Mouse (Mus musculus): ENCODE data around the gene Taar7a. TPM values are rescaled to one million over a fixed set of nuclear protein-coding genes. Genes with fewer than 3 reads are reported as not detected.

Gene Taar7a
- polyA plus RNA-seq, 1 experiment from 2014 or later = not detected

- Histone ChIP-seq H3K4me3 (ENCODE audit: low read depth, low read length) (no peak overlapping the region), H3K27ac (ENCODE audit: low read length) (no peak overlapping the region)
These were observed 6.9 kb downstream of the Taar7a start for GRCm38 (mm10) chr10:23986419-23986818.

DNA sequence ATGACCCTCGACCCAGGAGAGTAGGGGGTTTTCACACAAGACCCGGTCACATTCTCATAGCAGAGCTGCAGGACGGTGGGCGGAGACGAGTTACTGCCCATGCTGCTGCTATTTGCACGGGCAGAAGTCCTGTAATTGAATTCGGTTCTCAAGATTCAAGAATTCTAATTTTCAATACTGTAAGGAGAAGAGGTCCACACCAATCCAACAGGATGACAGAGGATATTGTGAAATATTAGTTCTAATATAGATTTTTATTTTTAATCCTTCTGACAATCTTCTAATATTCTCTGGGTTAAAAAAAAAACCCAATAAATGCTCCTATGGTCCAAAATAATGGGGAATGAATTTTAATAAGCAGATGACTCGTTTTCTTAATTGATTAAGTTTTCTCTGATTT is 7.7 kb downstream of the Taar7a start, which contains the start of gene Taar6:
Taar6 (minus strand) TSS at position 101 of the 400 bp plus-strand sequence.
- no peaks in the 10 kb centered on the region for H3K36me3 ChIP-seq (ENCODE audit: control insufficient read depth, insufficient read depth, low read length)
- H3K9me3 ChIP-seq (ENCODE audit: control insufficient read depth, low read depth, low read length) = no peaks in the 10 kb centered on the region
- no peaks in the 10 kb centered on the region for H3K4me1 ChIP-seq (ENCODE audit: control insufficient read depth, insufficient read depth, low read length)
- ATAC-seq (ENCODE audit: insufficient number of reproducible peaks, insufficient read depth, low FRiP score, low read depth) = no peak
- H3K27me3 ChIP-seq (ENCODE audit: control insufficient read depth, insufficient read depth, low read length) = no peaks in the 10 kb centered on the region
- 71% methylated on average over 8 of the region's 8 CpGs for WGBS
- no peak within 1 kb of the TSS for H3K27ac ChIP-seq (ENCODE audit: low read length)
- H3K9ac ChIP-seq (replicated peaks; ENCODE audit: low read depth, low read length) = no peak within 1 kb of the TSS
- no peak within 1 kb of the TSS for H3K4me2 ChIP-seq (replicated peaks; ENCODE audit: low read depth, low read length)
- no peak within 1 kb of the TSS for H3K4me3 ChIP-seq (ENCODE audit: low read depth, low read length)

More at GRCm38 (mm10) chr10:23986419-23986818, 6.9 kb downstream of the Taar7a start:
- ATAC-seq (ENCODE audit: insufficient number of reproducible peaks, insufficient read depth, low FRiP score, low read depth) = no peak
- no peak overlapping the region for H3K4me2 ChIP-seq (replicated peaks; ENCODE audit: low read depth, low read length)
- H3K9ac ChIP-seq (replicated peaks; ENCODE audit: low read depth, low read length) = no peak overlapping the region
- 78% methylated on average over 5 of the region's 5 CpGs for WGBS
- no peaks in the 10 kb centered on the region for H3K4me1 ChIP-seq (ENCODE audit: control insufficient read depth, insufficient read depth, low read length)
- H3K27me3 ChIP-seq (ENCODE audit: control insufficient read depth, insufficient read depth, low read length) = no peaks in the 10 kb centered on the region
- no peaks in the 10 kb centered on the region for H3K36me3 ChIP-seq (ENCODE audit: control insufficient read depth, insufficient read depth, low read length)
- no peaks in the 10 kb centered on the region for H3K9me3 ChIP-seq (ENCODE audit: control insufficient read depth, low read depth, low read length)

DNA sequence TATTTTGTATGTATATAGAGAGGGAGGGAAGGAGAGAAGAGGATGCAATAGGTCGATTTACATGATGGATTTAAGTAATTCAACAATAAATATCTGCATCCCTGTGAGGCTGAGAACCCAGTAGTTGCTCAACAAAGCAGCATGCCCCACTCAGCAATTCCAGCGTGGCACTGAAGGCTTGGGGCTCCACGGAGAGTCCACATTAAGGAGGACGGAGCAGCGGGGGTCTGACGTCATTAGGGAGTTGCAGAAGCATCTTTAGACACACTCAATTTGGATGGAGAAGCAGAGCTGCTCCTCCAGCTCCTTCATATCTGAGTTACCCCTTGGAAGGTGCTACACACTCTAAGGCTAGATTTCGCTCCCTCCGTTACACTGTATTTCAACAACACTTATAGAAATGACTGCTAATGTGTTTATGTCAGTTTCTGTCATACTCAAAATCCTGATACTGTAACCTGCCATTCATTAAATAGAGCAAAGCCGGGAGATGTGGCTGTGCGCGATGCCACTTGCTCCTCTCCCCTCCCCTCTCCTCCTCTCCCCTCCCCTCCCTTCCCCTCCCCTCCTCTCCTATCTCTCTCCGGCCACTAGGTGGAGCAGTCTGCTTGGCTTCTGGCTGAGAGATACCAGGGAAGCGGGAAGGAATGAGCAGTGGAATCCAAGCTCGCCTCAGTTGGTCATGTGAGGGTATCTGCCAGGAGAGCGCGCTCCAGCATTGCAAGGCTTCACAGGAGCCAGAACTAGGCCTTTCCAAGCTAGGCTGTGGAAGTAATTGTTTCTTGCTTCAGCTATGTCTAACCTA is 14.2 kb downstream of the Taar7a start:
- H3K27ac ChIP-seq (ENCODE audit: low read length) = no peak overlapping the region
- no peak overlapping the region for H3K4me2 ChIP-seq (replicated peaks; ENCODE audit: low read depth, low read length)
- no peak overlapping the region for H3K4me3 ChIP-seq (ENCODE audit: low read depth, low read length)
- 44% methylated on average over 16 of the region's 16 CpGs for WGBS
- peak; percentile 56; the same call in 1 of the 2 replicates for ATAC-seq (ENCODE audit: insufficient number of reproducible peaks, insufficient read depth, low FRiP score, low read depth)
- no peaks in the 10 kb centered on the region for H3K27me3 ChIP-seq (ENCODE audit: control insufficient read depth, insufficient read depth, low read length)
- no peaks in the 10 kb centered on the region for H3K4me1 ChIP-seq (ENCODE audit: control insufficient read depth, insufficient read depth, low read length)
- no peaks in the 10 kb centered on the region for H3K9me3 ChIP-seq (ENCODE audit: control insufficient read depth, low read depth, low read length)
- no peak overlapping the region for H3K9ac ChIP-seq (replicated peaks; ENCODE audit: low read depth, low read length)
- no peaks in the 10 kb centered on the region for H3K36me3 ChIP-seq (ENCODE audit: control insufficient read depth, insufficient read depth, low read length)

- Histone ChIP-seq H3K4me1 (ENCODE audit: control insufficient read depth, insufficient read depth, low read length) (no peaks in the 10 kb centered on the region), H3K36me3 (ENCODE audit: control insufficient read depth, insufficient read depth, low read length) (no peaks in the 10 kb centered on the region), H3K4me3 (ENCODE audit: low read depth, low read length) (no peak overlapping the region), H3K27me3 (ENCODE audit: control insufficient read depth, insufficient read depth, low read length) (no peaks in the 10 kb centered on the region), H3K4me2 (replicated peaks; ENCODE audit: low read depth, low read length) (no peak overlapping the region), H3K9me3 (ENCODE audit: control insufficient read depth, low read depth, low read length) (no peaks in the 10 kb centered on the region), H3K27ac (ENCODE audit: low read length) (no peak overlapping the region), H3K9ac (replicated peaks; ENCODE audit: low read depth, low read length) (no peak overlapping the region)
- 56% methylated on average over 4 of the region's 4 CpGs for whole genome bisulfite sequencing
- no peak for ATAC-seq (ENCODE audit: insufficient number of reproducible peaks, insufficient read depth, low FRiP score, low read depth)
These were observed 15.3 kb downstream of the Taar7a start for GRCm38 (mm10) chr10:23977958-23978357.

DNA sequence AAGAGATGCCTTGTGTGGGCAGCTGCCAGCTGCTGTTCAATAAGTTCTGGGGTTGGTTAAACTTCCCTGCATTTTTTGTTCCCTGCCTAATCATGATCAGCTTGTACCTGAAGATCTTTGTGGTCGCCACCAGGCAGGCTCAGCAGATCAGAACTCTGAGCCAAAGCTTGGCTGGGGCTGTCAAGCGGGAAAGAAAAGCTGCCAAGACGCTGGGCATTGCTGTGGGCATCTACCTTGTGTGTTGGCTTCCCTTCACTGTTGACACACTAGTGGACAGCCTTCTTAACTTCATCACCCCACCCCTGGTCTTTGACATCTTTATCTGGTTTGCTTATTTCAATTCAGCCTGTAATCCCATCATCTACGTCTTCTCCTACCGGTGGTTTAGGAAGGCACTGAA is 22.0 kb downstream of the Taar7a start:
- no peaks in the 10 kb centered on the region for H3K36me3 ChIP-seq (ENCODE audit: control insufficient read depth, insufficient read depth, low read length)

DNA sequence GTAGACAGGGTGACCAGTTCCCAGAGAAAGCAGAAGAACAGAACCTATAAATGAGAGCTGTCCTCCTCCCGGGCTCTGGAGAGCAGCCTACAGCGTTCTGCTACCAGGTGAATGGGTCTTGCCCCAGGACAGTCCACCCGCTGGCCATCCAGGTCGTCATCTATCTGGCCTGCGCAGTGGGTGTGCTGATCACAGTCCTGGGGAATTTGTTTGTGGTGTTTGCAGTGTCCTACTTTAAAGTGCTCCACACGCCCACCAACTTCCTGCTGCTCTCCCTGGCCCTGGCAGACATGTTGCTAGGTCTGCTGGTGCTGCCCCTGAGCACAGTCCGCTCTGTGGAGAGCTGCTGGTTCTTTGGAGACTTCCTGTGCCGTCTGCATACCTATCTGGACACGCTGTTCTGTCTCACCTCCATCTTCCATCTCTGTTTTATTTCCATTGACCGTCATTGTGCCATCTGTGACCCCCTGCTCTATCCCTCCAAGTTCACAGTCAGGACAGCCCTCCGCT is 22.6 kb downstream of the Taar7a start, which contains the start of gene Taar5:
Taar5 (plus strand) TSS at position 51 of the 510 bp plus-strand sequence.
- no peaks in the 10 kb centered on the region for H3K9me3 ChIP-seq (ENCODE audit: control insufficient read depth, low read depth, low read length)
- H3K27ac ChIP-seq (ENCODE audit: low read length) = no peak within 1 kb of the TSS
- no peaks in the 10 kb centered on the region for H3K4me1 ChIP-seq (ENCODE audit: control insufficient read depth, insufficient read depth, low read length)
- H3K36me3 ChIP-seq (ENCODE audit: control insufficient read depth, insufficient read depth, low read length) = no peaks in the 10 kb centered on the region
- no peak for ATAC-seq (ENCODE audit: insufficient number of reproducible peaks, insufficient read depth, low FRiP score, low read depth)
- no peak within 1 kb of the TSS for H3K4me3 ChIP-seq (ENCODE audit: low read depth, low read length)
- WGBS = 88% methylated on average over 11 of the region's 11 CpGs
- H3K27me3 ChIP-seq (ENCODE audit: control insufficient read depth, insufficient read depth, low read length) = no peaks in the 10 kb centered on the region
- no peak within 1 kb of the TSS for H3K4me2 ChIP-seq (replicated peaks; ENCODE audit: low read depth, low read length)
- H3K9ac ChIP-seq (replicated peaks; ENCODE audit: low read depth, low read length) = no peak within 1 kb of the TSS

More for the DNA sequence above, 22.0 kb downstream of the Taar7a start:
- WGBS = 76% methylated on average over 5 of the region's 5 CpGs
- H3K27me3 ChIP-seq (ENCODE audit: control insufficient read depth, insufficient read depth, low read length) = no peaks in the 10 kb centered on the region
- no peak overlapping the region for H3K4me2 ChIP-seq (replicated peaks; ENCODE audit: low read depth, low read length)
- no peak overlapping the region for H3K4me3 ChIP-seq (ENCODE audit: low read depth, low read length)
- no peak overlapping the region for H3K9ac ChIP-seq (replicated peaks; ENCODE audit: low read depth, low read length)
- H3K27ac ChIP-seq (ENCODE audit: low read length) = no peak overlapping the region
- no peaks in the 10 kb centered on the region for H3K9me3 ChIP-seq (ENCODE audit: control insufficient read depth, low read depth, low read length)
- no peaks in the 10 kb centered on the region for H3K4me1 ChIP-seq (ENCODE audit: control insufficient read depth, insufficient read depth, low read length)
- ATAC-seq (ENCODE audit: insufficient number of reproducible peaks, insufficient read depth, low FRiP score, low read depth) = no peak

DNA sequence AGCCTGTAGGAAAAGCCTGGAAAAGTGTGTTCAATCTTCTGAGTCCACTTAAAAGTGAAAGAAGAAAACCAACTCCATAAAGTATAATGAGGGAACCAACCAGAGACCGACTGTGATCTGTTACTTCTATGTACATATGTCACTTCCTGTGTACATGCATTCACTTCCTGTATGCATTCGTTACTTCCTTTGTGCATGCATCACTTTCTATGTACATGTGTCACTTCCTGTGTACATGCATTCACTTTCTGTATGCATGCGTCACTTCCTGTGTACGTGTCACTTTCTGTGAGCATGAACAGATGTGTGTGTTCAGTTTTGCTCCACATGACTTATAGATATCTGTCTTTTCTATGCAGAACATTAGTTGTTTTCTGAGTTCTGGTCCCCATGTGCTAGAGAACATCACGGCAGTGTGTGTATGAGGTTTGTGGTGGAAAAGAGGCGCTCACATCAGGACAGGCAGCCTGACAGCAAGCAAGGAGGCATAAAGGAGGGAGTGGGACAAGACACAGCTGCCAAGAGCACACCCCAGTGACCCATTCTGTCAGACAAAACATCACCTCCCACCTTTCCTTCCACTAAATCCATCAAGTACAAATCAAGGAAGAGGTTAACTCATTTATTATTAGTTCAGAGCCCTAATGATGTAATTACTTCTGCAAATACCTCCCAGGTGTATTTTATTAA is 28.2 kb downstream of the Taar7a start:
- 81% methylated on average over 6 of the region's 6 CpGs for WGBS
- no peak for ATAC-seq (ENCODE audit: insufficient number of reproducible peaks, insufficient read depth, low FRiP score, low read depth)
- Histone ChIP-seq H3K4me1 (ENCODE audit: control insufficient read depth, insufficient read depth, low read length) (no peaks in the 10 kb centered on the region), H3K4me3 (ENCODE audit: low read depth, low read length) (no peak overlapping the region), H3K27me3 (ENCODE audit: control insufficient read depth, insufficient read depth, low read length) (no peaks in the 10 kb centered on the region), H3K36me3 (ENCODE audit: control insufficient read depth, insufficient read depth, low read length) (no peaks in the 10 kb centered on the region), H3K4me2 (replicated peaks; ENCODE audit: low read depth, low read length) (no peak overlapping the region), H3K9ac (replicated peaks; ENCODE audit: low read depth, low read length) (no peak overlapping the region), H3K9me3 (ENCODE audit: control insufficient read depth, low read depth, low read length) (no peaks in the 10 kb centered on the region), H3K27ac (ENCODE audit: low read length) (no peak overlapping the region)

- 56% methylated on average over 3 of the region's 3 CpGs for WGBS
- no peaks in the 10 kb centered on the region for H3K36me3 ChIP-seq (ENCODE audit: control insufficient read depth, insufficient read depth, low read length)
- no peaks in the 10 kb centered on the region for H3K9me3 ChIP-seq (ENCODE audit: control insufficient read depth, low read depth, low read length)
- H3K27ac ChIP-seq (ENCODE audit: low read length) = no peak overlapping the region
- no peak overlapping the region for H3K9ac ChIP-seq (replicated peaks; ENCODE audit: low read depth, low read length)
- no peak overlapping the region for H3K4me2 ChIP-seq (replicated peaks; ENCODE audit: low read depth, low read length)
- no peak for ATAC-seq (ENCODE audit: insufficient number of reproducible peaks, insufficient read depth, low FRiP score, low read depth)
- H3K4me3 ChIP-seq (ENCODE audit: low read depth, low read length) = no peak overlapping the region
- no peaks in the 10 kb centered on the region for H3K4me1 ChIP-seq (ENCODE audit: control insufficient read depth, insufficient read depth, low read length)
- no peaks in the 10 kb centered on the region for H3K27me3 ChIP-seq (ENCODE audit: control insufficient read depth, insufficient read depth, low read length)
These were observed 29.8 kb downstream of the Taar7a start for GRCm38 (mm10) chr10:23963444-23963843.
